Mouse (Mus musculus) T-cell, adult 2 months (primary cell): Measurements from ENCODE around the gene Hbq1a.
"Not testable (repeated sequence)": the region's sequence is repeated elsewhere in the genome, so short reads cannot be mapped to it uniquely, and the experiment has no call there.

Experiments used
- DNase-seq: peaks from one replicate; pipeline ENCODE4 v3.0.0; 2022; ENCODE audit warnings: low spot score

Gene Hbq1a

GRCm38 (mm10) chr11:32284582-32284981 lies 15.3 kb upstream of the Hbq1a start:
- DNase-seq: not testable (repeated sequence)

GRCm38 (mm10) chr11:32285031-32285775 lies 14.7 kb upstream of the Hbq1a start:
- DNase-seq: no peak

- not testable (repeated sequence) for DNase-seq
Observed at GRCm38 (mm10) chr11:32285887-32286286, 14.0 kb upstream of the Hbq1a start.

- DNase-seq: peak; percentile 63
Observed at GRCm38 (mm10) chr11:32286695-32287492, 13.0 kb upstream of the Hbq1a start, which contains the start of gene Hbq1b. Gene Hbq1b (plus strand): TSS chr11:32286965.

- no peak for DNase-seq
Observed at GRCm38 (mm10) chr11:32287493-32287825, 12.4 kb upstream of the Hbq1a start.

DNA sequence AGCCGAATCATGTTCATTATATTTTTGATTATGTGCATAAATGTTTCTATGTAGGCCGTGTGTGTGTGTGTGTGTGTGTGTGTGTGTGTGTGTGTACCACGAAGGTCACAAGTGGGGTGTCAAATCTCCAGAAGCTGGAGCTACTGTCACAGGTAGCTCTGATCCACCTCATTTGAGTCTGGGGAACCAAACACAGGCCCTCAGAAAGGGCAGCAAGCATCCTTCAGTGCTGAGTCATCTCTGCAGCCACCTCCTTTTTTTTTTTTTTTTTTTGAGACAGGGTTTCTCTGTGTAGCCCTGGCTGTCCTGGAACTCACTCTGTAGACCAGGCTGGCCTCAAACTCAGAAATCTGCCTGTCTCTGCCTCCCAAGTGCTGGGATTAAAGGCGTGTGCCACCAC lies 7.0 kb upstream of the Hbq1a start:
- DNase-seq: not testable (repeated sequence)

DNA sequence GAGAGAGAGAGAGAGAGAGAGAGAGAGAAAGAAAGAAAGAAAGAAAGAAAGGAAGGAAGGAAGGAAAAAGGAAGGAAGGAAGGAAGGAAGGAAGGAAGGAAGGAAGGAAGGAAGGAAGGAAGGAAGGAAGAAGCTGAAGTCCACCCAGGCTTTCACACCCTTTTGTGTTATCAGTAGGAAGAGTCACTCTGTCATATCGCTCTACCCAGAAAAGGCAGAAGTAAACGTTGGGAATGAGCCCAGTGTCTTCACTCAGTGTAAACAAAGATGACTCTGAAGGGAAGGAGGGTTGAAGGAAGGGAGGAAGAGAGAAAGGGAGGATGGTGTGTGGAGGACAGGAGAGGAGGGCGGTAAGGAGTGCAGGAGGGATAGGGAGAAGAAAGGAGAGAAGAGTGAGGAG lies 6.4 kb upstream of the Hbq1a start:
- not testable (repeated sequence) for DNase-seq

DNA sequence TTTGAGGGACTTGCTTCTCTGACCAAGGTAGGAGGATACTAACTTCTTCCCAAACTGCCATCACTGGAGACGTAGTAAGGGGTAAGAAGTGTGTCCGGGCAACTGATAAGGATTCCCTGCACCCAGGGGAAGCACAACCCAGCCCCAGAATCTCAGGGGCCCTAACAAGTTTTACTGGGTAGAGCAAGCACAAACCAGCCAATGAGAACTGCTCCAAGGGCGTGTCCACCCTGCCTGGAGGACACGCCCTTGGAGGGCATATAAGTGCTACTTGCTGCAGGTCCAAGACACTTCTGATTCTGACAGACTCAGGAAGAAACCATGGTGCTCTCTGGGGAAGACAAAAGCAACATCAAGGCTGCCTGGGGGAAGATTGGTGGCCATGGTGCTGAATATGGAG lies 3.7 kb upstream of the Hbq1a start, which contains the start of gene Hba-a2:
TSS of gene Hba-a2 (plus strand) at position 287 of the 400 bp plus-strand sequence.
- DNase-seq: not testable (repeated sequence)

- DNase-seq: not testable (repeated sequence)
Observed at GRCm38 (mm10) chr11:32297417-32297816, 2.5 kb upstream of the Hbq1a start.

GRCm38 (mm10) chr11:32297866-32298531 lies 1.9 kb upstream of the Hbq1a start:
- DNase-seq: no peak

DNA sequence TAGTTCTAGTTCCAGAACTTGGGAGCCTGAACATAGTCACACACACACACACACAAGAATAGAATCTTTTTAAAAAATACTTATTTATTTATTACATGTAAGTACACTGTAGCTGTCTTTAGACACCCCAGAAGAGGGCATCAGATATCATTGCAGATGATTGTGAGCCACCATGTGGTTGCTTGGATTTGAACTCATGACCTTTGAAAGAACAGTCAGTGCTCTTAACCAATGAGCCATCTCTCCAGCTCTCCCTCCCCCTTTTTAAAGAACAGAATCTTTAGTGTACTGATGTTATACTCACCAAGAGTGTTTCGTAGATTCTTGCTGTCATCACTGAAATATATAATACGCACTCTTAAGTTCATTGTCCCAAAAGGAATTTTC lies 1.3 kb upstream of the Hbq1a start:
- no peak for DNase-seq

DNA sequence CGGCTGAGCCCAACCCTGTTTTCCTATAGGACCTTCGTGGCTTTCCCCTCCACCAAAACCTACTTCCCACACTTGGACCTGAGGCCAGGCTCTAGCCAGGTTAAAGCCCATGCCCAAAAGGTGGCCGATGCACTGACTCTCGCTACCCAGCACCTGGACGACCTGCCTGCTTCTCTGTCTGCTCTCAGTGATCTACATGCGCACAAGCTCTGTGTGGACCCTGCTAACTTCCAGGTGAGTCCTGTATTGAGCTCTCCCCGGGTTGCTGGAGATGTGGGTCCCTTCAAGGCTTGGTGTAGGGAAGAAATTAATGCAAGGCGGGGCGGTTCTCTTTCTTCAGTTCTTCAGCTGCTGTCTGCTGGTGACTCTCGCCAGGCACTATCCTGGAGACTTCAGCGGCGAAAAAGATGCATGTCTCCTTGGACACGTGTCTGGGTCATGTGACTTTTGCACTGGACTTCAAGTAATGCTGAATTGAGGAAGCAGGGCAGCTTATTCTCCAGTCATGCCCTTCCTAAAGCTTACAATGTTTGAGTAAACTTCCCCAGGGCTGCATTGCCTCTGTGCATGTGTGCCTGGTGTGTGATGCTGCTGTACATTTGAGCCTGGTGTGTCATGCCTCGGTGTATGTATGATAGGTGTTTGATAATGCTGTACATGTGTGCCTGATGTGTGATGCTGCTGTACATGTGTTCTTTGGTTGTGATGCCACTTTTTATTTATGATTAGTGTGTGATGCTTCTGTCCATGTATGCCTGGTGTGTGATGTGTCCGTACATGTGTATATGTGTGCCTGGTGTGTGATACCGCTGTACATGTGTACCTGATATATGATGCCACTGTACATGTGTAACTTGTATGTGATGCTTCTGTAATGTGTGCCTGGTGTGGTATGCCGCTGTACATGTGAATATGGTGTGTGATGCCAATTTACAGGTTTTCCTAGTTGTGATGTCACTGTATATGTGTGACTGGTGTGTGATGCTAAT lies 704 bp downstream of the Hbq1a start:
- no peak for DNase-seq

DNA sequence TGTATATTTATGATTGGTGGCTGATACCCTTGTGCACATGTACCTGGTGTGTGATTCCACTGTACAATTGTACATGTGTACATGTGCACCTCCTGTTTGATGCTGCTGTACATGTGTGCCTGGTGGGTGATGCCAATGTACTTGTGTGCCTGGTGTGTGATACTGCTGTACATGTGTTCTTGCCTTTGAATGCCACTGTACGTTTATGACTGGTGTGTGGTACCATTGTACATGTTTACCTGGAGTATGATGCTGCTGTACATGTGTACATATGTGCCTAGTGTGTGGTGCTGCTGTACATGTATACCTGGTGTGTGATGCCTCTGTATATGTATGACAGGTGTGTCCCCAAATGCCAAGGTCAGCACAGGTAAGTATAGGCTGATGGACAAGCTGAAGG lies 1.6 kb downstream of the Hbq1a start:
- no peak for DNase-seq

GRCm38 (mm10) chr11:32302824-32303419 lies 3.1 kb downstream of the Hbq1a start:
- no peak for DNase-seq

DNA sequence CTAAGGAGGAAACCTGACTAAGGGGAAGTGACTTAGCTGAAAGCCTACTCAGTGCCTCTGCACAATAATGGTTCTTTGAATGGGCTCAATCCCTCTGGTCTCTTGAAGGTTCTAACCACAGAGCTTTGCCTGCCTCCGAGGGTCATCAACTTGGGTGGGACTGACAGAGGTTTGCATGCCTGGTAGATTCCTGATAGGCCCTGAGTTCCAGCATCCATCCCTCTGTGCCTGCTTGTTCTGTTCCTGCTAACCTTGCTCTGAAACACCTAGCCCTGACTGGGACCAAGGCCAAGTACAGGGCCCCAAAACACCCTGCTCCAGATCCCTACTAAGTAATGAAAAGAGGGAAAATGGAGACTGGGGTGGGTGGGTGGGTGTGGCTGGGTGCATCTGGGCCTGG lies 3.6 kb downstream of the Hbq1a start:
- no peak for DNase-seq

DNA sequence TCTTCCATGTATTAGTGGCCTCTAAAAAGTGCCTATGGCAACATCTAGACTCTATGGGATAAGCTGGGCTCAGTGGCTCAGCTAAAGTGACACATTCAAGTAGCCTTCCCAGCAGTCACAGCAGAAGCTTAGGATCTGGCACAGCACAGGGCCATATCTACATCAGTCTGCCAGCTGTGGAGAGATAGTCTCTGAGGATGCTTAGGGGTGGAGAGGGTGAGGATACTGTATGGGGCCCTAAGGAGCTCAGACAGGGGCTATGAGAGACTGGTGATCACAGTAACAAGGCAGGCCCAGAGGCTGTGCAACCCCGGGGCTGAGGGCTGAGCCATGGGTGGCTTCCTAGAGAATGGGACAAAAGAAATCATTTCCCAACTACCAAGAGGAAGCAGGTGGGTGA lies 7.1 kb downstream of the Hbq1a start:
- no peak for DNase-seq

GRCm38 (mm10) chr11:32309446-32309845 lies 9.6 kb downstream of the Hbq1a start:
- DNase-seq: no peak

- DNase-seq: no peak
Observed at GRCm38 (mm10) chr11:32309928-32310327, 10.1 kb downstream of the Hbq1a start.

DNA sequence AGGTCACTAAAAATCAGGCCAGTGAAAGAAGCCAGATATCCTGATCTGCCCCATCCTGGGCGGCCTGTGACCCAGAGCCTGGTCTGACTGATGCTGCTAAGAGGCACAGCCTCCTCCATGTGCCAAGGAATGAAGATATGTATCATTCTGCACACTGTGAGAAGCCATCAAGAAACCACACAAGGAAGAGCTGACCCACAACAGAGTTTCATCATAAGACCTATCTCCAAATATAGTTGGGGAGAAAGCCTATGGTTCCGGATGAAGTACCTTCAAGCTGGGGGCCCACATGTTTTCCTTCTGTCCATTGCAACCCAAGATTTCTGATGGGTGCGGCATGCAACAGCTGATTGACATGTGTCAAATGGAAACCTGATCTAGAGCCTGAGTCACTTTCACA lies 16.1 kb downstream of the Hbq1a start:
- DNase-seq: no peak

DNA sequence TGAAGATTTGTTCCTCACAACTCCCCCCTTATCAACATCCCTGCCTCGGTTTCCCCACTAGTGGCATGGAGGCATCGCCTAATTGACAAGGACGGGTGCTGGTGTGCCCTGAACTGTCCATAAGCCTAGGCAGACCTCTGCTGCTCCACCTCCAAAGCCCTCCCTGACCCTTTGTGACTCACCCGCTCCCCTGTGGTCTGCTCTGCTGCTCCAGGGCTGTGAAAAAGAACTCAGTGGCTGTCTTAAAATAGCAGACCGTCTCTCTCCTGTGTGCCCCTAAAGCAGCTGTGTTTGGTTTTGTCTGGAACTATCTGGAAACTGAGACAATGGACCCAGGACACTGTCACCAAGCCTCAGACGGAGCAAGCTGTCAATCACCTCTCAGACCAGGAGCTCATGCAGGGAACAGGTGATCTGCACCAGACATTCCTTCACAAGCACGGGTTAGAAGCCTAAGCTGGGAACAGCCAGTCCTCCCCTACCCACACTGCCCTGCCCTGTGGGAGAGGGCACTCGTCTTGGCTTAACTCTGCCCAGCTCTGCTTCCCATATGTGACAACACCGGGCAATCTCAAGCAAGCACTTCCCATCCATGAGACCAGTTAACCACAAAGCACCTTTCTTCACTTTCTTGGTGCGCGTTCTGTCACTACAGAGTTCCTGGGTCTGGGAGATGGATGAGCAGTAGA lies 20.8 kb downstream of the Hbq1a start:
- no peak for DNase-seq

- DNase-seq: peak; percentile 55
Observed at GRCm38 (mm10) chr11:32321196-32321565, 21.3 kb downstream of the Hbq1a start.
